Mouse (Mus musculus) intestine, embryonic 16.5 days (tissue): ENCODE data around the gene Bag6. TPM values are rescaled to one million over a fixed set of nuclear protein-coding genes. Genes with fewer than 3 reads are reported as not detected.

Source experiments
- ATAC-seq: fragments of 200-750 bp; cut with Nextera tagmentation; 2 replicates; pipeline ENCODE4 v1.8.0; 2017; ENCODE audit warnings: moderate TSS enrichment, moderate library complexity
- H3K27ac ChIP-seq: fragments of 300-500 bp; sonication (generic); 2 replicates; pipeline ENCODE4 v1.5.1; 2014; ENCODE audit warnings: mild to moderate bottlenecking, low read length
- H3K27me3 ChIP-seq: fragments of 300-500 bp; sonication (generic); replicated peaks from 2 replicates; pipeline ENCODE4 v1.6.1; 2014; ENCODE audit warnings: low read length, control low read depth, mixed read lengths; ENCODE audit not compliant: control insufficient read depth, insufficient read depth
- H3K36me3 ChIP-seq: fragments of 300-500 bp; sonication (generic); 2 replicates; pipeline ENCODE4 v1.6.1; 2014; ENCODE audit warnings: low read length, control low read depth; ENCODE audit not compliant: control insufficient read depth, insufficient read depth
- H3K4me1 ChIP-seq: fragments of 300-500 bp; sonication (generic); 2 replicates; pipeline ENCODE4 v1.6.1; 2014; ENCODE audit warnings: low read length, control low read depth, mixed read lengths; ENCODE audit not compliant: control insufficient read depth, insufficient read depth
- H3K4me2 ChIP-seq: fragments of 300-500 bp; sonication (generic); 2 replicates; pipeline ENCODE4 v1.6.1; 2014; ENCODE audit warnings: low read depth, low read length, control low read depth
- H3K4me3 ChIP-seq: fragments of 300-500 bp; sonication (generic); 2 replicates; pipeline ENCODE4 v1.5.1; 2014; ENCODE audit warnings: mild to moderate bottlenecking, low read length
- H3K9ac ChIP-seq: fragments of 300-500 bp; sonication (generic); 2 replicates; pipeline ENCODE4 v1.6.1; 2014; ENCODE audit warnings: low read depth, low read length
- H3K9me3 ChIP-seq: fragments of 300-500 bp; sonication (generic); 2 replicates; pipeline ENCODE4 v1.6.1; 2016; ENCODE audit warnings: low read length, control low read depth; ENCODE audit not compliant: control insufficient read depth
- WGBS: fragments of 180-500 bp; shearing (Covaris S2); extraction: QIAGEN DNeasy Blood & Tissue Kit; methylation state at CpG from one replicate; pipeline ENCODE4 v1.1.7; 2014; 5-methylcytosine and 5-hydroxymethylcytosine counted together
- polyA plus RNA-seq: library from polyadenylated mRNA; unstranded; fragments of >200 nt; fragmentation: Nextera tagmentation; extraction: Ambion mirVana; gene quantifications from 2 replicates; pipeline ENCODE4 v1.2.1, GENCODE M21; 2015

The Bag6 gene
- polyA plus RNA-seq, 1 experiment from 2014 or later = 37.5 TPM

GRCm38 (mm10) chr17:35096597-35096996 lies 38.4 kb upstream of the Bag6 start:
- Histone ChIP-seq H3K4me2 (no peak overlapping the region), H3K27ac (no peak overlapping the region), H3K27me3 (no peaks in the 10 kb centered on the region), H3K9me3 (no peaks in the 10 kb centered on the region), H3K4me1 (peaks cover 10% of the 10 kb centered on the region; the same call in 1 of the 2 replicates), H3K36me3 (peaks cover 30% of the 10 kb centered on the region), H3K4me3 (no peak overlapping the region), H3K9ac (no peak overlapping the region)
- WGBS = 87% methylated on average over 12 of the region's 12 CpGs
- no peak for ATAC-seq

- H3K4me3 ChIP-seq = no peak overlapping the region
- no peaks in the 10 kb centered on the region for H3K9me3 ChIP-seq
These were observed 37.8 kb upstream of the Bag6 start for GRCm38 (mm10) chr17:35097164-35097655.

GRCm38 (mm10) chr17:35100196-35100765 lies 34.7 kb upstream of the Bag6 start:
- H3K4me3 ChIP-seq = no peak overlapping the region
- WGBS = 51% methylated on average over 10 of the region's 10 CpGs
- peak overlapping the region; percentile 43; the same call in 1 of the 2 replicates for H3K27ac ChIP-seq
- H3K27me3 ChIP-seq = no peaks in the 10 kb centered on the region
- peaks cover 26% of the 10 kb centered on the region for H3K4me1 ChIP-seq
- H3K4me2 ChIP-seq = no peak overlapping the region
- H3K36me3 ChIP-seq = peaks cover 29% of the 10 kb centered on the region
- H3K9me3 ChIP-seq = no peaks in the 10 kb centered on the region
- peak; percentile 67 for ATAC-seq
- no peak overlapping the region; the same call in 1 of the 2 replicates for H3K9ac ChIP-seq

More at GRCm38 (mm10) chr17:35097164-35097655, 37.8 kb upstream of the Bag6 start:
- ATAC-seq = no peak
- Histone ChIP-seq H3K9ac (no peak overlapping the region), H3K4me1 (peaks cover 16% of the 10 kb centered on the region; the same call in 1 of the 2 replicates), H3K4me2 (no peak overlapping the region), H3K36me3 (peaks cover 34% of the 10 kb centered on the region), H3K27me3 (no peaks in the 10 kb centered on the region), H3K27ac (no peak overlapping the region)
- 89% methylated on average over 12 of the region's 12 CpGs for WGBS

GRCm38 (mm10) chr17:35101161-35101560 lies 33.8 kb upstream of the Bag6 start:
- Histone ChIP-seq H3K9me3 (no peaks in the 10 kb centered on the region), H3K27me3 (no peaks in the 10 kb centered on the region), H3K4me2 (no peak overlapping the region), H3K27ac (no peak overlapping the region), H3K36me3 (peaks cover 29% of the 10 kb centered on the region), H3K4me1 (peaks cover 28% of the 10 kb centered on the region), H3K4me3 (no peak overlapping the region), H3K9ac (no peak overlapping the region)
- no peak for ATAC-seq
- WGBS = 89% methylated on average over 11 of the region's 11 CpGs

GRCm38 (mm10) chr17:35102299-35102698 lies 32.7 kb upstream of the Bag6 start:
- ATAC-seq = no peak
- H3K4me1 ChIP-seq = peaks cover 28% of the 10 kb centered on the region
- peak overlapping the region; percentile 38; the same call in 1 of the 2 replicates for H3K27ac ChIP-seq
- H3K4me3 ChIP-seq = no peak overlapping the region
- H3K9ac ChIP-seq = no peak overlapping the region; the same call in 1 of the 2 replicates
- 66% methylated on average over 8 of the region's 8 CpGs for WGBS
- no peaks in the 10 kb centered on the region for H3K9me3 ChIP-seq
- H3K36me3 ChIP-seq = peaks cover 18% of the 10 kb centered on the region
- H3K4me2 ChIP-seq = no peak overlapping the region
- H3K27me3 ChIP-seq = no peaks in the 10 kb centered on the region

GRCm38 (mm10) chr17:35103221-35103690 lies 31.7 kb upstream of the Bag6 start:
- Histone ChIP-seq H3K36me3 (peaks cover 16% of the 10 kb centered on the region), H3K9ac (peak overlapping the region; percentile 41), H3K27ac (peak overlapping the region; percentile 85), H3K27me3 (no peaks in the 10 kb centered on the region), H3K4me3 (no peak overlapping the region), H3K4me1 (peaks cover 28% of the 10 kb centered on the region), H3K4me2 (no peak overlapping the region), H3K9me3 (no peaks in the 10 kb centered on the region)
- ATAC-seq = peak; percentile 77
- WGBS = 53% methylated on average over 6 of the region's 6 CpGs

- H3K4me2 ChIP-seq = no peak overlapping the region
- no peak for ATAC-seq
- 0 out of 2 replicates have a peak overlapping the region, but pooled peaks have one; percentile 30 for H3K9ac ChIP-seq
- H3K27me3 ChIP-seq = no peaks in the 10 kb centered on the region
- H3K4me1 ChIP-seq = peaks cover 28% of the 10 kb centered on the region
- WGBS = 83% methylated on average over 7 of the region's 7 CpGs
- H3K27ac ChIP-seq = peak overlapping the region; percentile 85
- H3K36me3 ChIP-seq = peaks cover 16% of the 10 kb centered on the region
- H3K4me3 ChIP-seq = no peak overlapping the region
- H3K9me3 ChIP-seq = no peaks in the 10 kb centered on the region
These were observed 30.9 kb upstream of the Bag6 start for GRCm38 (mm10) chr17:35104079-35104478.

GRCm38 (mm10) chr17:35104754-35105153 lies 30.2 kb upstream of the Bag6 start:
- peaks cover 16% of the 10 kb centered on the region for H3K36me3 ChIP-seq
- no peak overlapping the region for H3K4me3 ChIP-seq
- H3K9me3 ChIP-seq = no peaks in the 10 kb centered on the region
- H3K9ac ChIP-seq = no peak overlapping the region
- H3K4me1 ChIP-seq = peaks cover 25% of the 10 kb centered on the region
- no peak overlapping the region for H3K27ac ChIP-seq
- WGBS = 75% methylated on average over 6 of the region's 6 CpGs
- no peak overlapping the region for H3K4me2 ChIP-seq
- no peak for ATAC-seq
- H3K27me3 ChIP-seq = no peaks in the 10 kb centered on the region

GRCm38 (mm10) chr17:35105740-35106389 lies 29.1 kb upstream of the Bag6 start:
- Histone ChIP-seq H3K9me3 (no peaks in the 10 kb centered on the region), H3K27ac (no peak overlapping the region), H3K4me3 (no peak overlapping the region), H3K4me2 (no peak overlapping the region), H3K27me3 (no peaks in the 10 kb centered on the region), H3K9ac (peak overlapping the region; percentile 39), H3K4me1 (peaks cover 20% of the 10 kb centered on the region), H3K36me3 (peaks cover 11% of the 10 kb centered on the region)
- no peak for ATAC-seq
- 27% methylated on average over 13 of the region's 13 CpGs for WGBS
